Mouse (Mus musculus) left cerebral cortex, adult 6 months (tissue): Measurements from ENCODE around the gene Nhsl2. TPM values are rescaled to one million over a fixed set of nuclear protein-coding genes. Genes with fewer than 3 reads are reported as not detected.

Source experiments
- long read RNA-seq, 2 experiments: library from polyadenylated mRNA; unstranded; transcript quantifications; one replicate each; pipeline ENCODE4 v2.0.0; 2019 to 2020
- polyA plus RNA-seq: library from polyadenylated mRNA; unstranded; fragments of <200 nt; fragmentation: Nextera tagmentation; gene quantifications from 2 replicates; pipeline ENCODE4 v1.2.3, GENCODE M21; 2021

Gene Nhsl2
- polyA plus RNA-seq: 9.8 and 11.8 TPM in 2 replicates
- long read RNA-seq, experiment 1, partial matches to known transcripts: 0 of 11 reads
- long read RNA-seq, experiment 1, other reads (novel, unspliced or antisense): 11 of 11 reads
- long read RNA-seq, experiment 2, partial matches to known transcripts: 0 of 18 reads
- long read RNA-seq, experiment 2, other reads (novel, unspliced or antisense): 18 of 18 reads

DNA sequence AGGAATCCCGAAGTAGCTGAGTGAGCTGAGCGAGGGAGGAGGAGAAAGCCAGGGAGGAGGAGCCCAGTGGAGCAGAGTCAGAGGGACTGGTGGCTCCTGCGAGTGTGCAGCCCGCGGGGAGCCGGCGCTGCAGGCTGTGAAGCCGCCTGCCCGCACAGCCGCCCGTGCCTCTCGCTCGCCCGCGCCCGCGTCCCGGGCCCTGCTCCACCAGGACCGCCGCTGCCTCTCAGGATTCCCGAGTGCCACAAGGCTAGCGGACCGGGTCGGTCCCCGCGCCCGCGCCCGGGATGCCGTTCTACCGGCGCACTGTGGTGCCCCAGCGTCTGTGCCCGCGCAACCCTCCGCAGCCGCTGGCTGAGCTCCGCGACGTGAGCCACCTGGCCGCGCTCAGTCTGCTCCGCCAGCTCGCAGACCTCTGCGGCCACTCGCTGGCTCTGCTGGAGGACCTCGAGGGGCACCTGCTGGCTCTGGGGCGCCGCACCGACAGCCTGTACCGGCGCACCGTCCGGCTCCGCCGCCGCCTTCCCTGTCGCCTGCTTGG is at the start of gene Nhsl2:
TSS of gene Nhsl2 (plus strand) at position 105 of the 541 bp plus-strand sequence.

DNA sequence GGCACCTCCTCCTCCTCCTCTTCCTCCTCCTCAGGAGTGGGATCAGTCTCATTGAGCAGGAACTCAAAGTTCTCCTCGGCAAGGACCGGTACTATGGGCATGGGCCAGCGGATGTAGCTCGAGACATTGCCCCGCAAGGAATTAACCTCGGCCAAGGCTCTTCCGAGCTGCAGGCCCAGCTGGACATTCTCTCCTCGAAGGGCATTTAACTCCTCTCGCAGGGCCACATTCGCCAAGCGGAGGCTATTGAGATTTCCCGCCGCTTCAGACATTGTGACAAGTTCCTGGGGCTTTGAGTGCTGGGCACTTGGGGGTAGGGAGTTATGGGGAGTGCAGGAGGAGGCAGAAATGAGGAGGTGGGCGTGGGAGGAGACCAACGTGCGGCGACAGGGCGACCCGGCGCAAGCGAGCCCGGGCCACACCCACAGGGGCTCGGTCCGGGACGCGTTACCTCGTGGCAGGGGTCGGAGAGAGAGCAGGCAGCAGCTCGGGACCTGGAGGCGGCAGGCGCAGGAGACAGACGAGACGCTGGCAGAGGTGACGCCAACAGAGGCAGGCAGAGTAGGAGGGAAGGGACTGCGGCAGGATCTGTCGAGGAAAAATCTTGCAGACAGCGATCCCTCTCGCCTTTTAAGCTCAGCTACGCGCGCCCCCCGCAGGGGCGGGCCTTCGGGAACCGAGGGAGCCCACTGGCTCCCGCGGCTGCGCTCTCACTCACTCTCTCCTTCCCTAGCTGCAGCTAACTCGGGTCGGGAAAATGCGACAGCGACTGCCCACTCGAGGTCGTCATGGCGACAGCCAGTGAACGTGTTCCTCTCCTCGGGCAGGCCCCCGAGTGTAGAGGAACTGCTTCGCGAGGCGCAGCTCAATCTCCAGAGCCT is 221.6 kb downstream of the Nhsl2 start, which contains the start of gene Rtl5:
TSS of gene Rtl5 (minus strand) at position 714 of the 881 bp plus-strand sequence.

DNA sequence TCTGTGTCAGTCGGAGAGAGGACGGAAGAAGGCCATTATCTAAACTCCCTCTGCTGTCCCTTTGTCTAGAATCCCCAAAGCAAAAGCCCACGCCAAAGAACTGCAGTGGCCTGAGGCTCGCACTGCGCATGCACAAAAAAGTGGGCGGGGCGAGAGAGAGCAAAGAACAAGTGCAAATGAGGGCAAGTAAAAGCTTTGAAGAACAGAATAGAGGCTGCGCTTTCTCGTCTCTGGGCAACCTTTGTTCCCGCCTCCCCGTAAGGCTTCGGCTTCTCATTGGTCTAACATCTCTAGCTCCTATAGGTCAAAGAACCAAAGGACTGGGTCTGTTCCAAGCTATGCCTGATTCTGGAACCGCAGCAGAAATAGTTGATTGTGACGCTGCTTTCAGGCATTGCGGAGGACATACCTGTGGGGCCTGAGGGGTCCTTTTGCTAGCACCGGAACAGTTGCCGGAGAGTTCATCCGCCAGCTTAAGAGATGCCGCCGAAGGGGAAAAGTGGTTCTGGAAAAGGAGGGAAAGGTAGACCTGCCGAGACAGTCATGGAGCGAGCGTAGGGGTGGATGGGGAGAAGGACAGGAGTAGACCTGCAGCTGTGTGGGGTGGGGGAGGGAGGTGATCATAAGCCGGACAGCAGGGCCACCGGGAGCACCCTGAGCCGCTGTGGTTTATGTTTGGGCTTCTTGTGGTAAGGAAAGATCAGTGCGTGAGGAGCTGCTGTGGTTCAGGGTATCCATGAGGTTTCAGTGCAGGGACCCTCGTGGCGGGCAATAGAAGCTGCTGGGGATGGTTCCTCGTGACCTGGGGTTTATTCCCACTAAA is 270.1 kb downstream of the Nhsl2 start, which contains the start of gene Pin4:
TSS of gene Pin4 (plus strand) at position 406 of the 823 bp plus-strand sequence.

Other genes starting within 250 kb of the Nhsl2 start
- 27.5 and 29.8 TPM in 2 replicates for gene Ogt, start 209.3 kb upstream of the Nhsl2 start, polyA plus RNA-seq
- 0.06 TPM in 1 of 2 replicates, not detected in the other for gene Cxcr3, start 115.1 kb upstream of the Nhsl2 start, polyA plus RNA-seq
- 0.15 TPM in 1 of 2 replicates, not detected in the other for gene Gm4779, start 55.0 kb upstream of the Nhsl2 start, polyA plus RNA-seq
- gene 8030474K03Rik, start 54.7 kb upstream of the Nhsl2 start, polyA plus RNA-seq: not detected in 2 replicates
- 1.1 and 2.2 TPM in 2 replicates for gene Rtl5, start 221.9 kb downstream of the Nhsl2 start, polyA plus RNA-seq